Mouse (Mus musculus) urinary bladder, adult 18-20 months (tissue): ENCODE data around the gene Zfp809.

ENCODE experiments used
- DNase-seq, 2 experiments: peaks; one replicate each; pipeline ENCODE4 v3.0.0; 2022; ENCODE audit warnings: low spot score in 2 of 2, mixed read lengths in 2 of 2

Gene Zfp809

DNA sequence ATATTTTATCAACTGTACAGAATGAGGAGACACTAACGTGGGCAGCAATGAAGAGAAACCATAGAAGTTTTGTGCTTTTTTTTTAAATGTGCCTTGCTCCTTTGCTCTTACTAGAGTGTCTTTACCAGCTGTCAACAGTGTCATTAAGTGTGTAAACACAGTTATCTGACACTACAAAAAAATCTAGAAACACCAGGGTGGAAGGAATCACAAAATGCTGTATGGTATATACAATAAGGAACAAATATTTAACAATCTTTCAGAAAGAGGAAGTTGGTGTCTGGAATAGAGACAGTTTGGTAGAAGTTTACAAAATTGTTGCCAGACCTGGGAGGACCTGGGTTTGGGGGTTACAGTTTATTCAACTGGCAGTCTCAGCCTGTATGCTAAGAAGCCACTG is 36.1 kb downstream of the Zfp809 start:
- DNase-seq: no peak

DNA sequence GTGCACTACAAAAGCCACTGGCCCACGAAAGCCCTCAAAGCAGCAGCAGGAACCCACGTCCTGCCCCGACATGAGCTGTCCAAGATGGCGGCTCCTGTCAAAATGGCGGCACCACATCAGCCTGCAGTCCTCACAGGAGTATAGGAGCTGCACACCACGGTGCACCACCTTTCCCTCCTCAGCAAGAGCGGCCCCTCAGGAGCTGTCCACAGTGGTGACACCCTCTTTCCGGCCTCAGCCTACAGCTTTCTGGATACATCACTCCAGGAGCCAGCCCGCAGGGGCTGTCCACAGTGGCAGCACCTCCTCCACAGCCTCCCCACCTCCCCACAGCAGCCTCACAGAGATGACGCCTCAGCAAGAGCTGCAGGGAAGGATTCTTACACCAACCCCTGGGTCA is 37.1 kb downstream of the Zfp809 start:
- DNase-seq: no peak

DNA sequence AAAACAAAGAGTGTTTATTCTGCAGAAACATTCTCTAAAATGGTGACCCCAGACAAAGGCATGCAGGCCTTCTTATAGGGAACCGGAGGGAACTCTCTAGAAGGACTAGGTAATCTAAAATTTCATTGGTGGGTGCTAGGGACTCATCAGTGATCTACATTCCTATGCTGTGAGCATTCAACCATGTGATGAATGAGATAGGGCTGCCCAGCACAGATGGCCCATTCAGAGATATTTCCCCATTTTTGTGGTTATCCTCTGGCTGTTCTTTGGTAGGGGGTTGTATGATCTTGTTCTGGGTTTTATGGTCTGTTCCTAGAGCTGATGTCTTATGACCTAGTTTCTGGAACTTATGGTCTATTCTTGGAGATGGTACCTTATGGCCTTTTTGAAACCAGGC is 43.4 kb downstream of the Zfp809 start:
- no peak for DNase-seq

DNA sequence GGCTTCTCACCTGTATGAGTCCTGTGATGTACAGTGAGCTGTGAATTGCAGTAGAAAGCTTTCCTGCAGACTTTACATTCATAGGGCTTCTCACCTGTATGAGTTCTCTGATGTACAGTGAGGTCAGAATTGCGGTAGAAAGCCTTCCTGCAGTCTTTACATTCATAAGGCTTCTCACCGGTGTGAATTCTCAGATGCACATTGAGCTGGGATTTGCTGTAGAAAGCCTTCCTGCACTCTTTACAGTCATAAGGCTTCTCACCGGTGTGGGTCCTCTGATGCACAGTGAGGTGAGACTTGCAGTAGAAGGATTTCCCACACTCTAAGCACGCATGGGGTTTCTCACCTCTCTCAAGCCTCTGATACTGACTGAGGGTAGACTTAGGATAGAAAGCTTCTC is 53.2 kb downstream of the Zfp809 start:
- DNase-seq: no peak
